Mouse (Mus musculus) C2C12 (cell line): ENCODE measurements around the gene Ttc36.

ENCODE experiments used
- CTCF ChIP-seq: IDR thresholded peaks from one replicate; pipeline ENCODE4 v1.5.1; 2011; ENCODE audit not compliant: control insufficient read depth, insufficient read depth, insufficient read length
- MAX ChIP-seq: IDR thresholded peaks from one replicate; pipeline ENCODE4 v1.6.1; 2011; ENCODE audit warnings: mild to moderate bottlenecking, control low read depth
- MYOG ChIP-seq: IDR thresholded peaks from one replicate; pipeline ENCODE4 v1.6.1; 2011; ENCODE audit not compliant: control insufficient read depth, insufficient read length; ENCODE audit errors: extremely low read depth
- USF1 ChIP-seq: IDR thresholded peaks from one replicate; pipeline ENCODE4 v1.6.1; 2011; ENCODE audit warnings: low read depth, mild to moderate bottlenecking, control low read depth, moderate library complexity

- TF ChIP-seq CTCF (no peak), MAX (no peak), MYOG (no peak), USF1 (no peak)
These were observed 4.3 kb upstream of the Ttc36 start for GRCm38 (mm10) chr9:44807141-44807540.
